Mouse (Mus musculus) midbrain, postnatal 0 days (tissue): ENCODE data around the gene Pga5. TPM values are rescaled to one million over a fixed set of nuclear protein-coding genes. Genes with fewer than 3 reads are reported as not detected.
A peak's percentile ranks its signal among the peaks of the same experiment; 100 is the strongest.

Experiments used
- ATAC-seq: fragments of 200-750 bp; cut with Nextera tagmentation; 2 replicates; pipeline ENCODE4 v1.8.0; 2017; ENCODE audit warnings: moderate number of reproducible peaks, mild to moderate bottlenecking, moderate TSS enrichment, moderate library complexity; ENCODE audit not compliant: low FRiP score
- DNase-seq: peaks from one replicate; pipeline ENCODE4 v3.0.0-alpha.2; 2015; ENCODE audit warnings: low spot score
- H3K27ac ChIP-seq: fragments of 300-500 bp; sonication (generic); 2 replicates; pipeline ENCODE4 v1.5.1; 2014; ENCODE audit warnings: low read depth, mild to moderate bottlenecking, low read length, mixed read lengths
- H3K27me3 ChIP-seq: fragments of 300-500 bp; sonication (generic); 2 replicates; pipeline ENCODE4 v1.6.1; 2014; ENCODE audit warnings: low read length, control low read depth, mixed read lengths; ENCODE audit not compliant: insufficient read depth
- H3K36me3 ChIP-seq: fragments of 300-500 bp; sonication (generic); 2 replicates; pipeline ENCODE4 v1.6.1; 2014; ENCODE audit warnings: low read length, control low read depth, mixed read lengths; ENCODE audit not compliant: insufficient read depth
- H3K4me1 ChIP-seq: fragments of 300-500 bp; sonication (generic); 2 replicates; pipeline ENCODE4 v1.6.1; 2014; ENCODE audit warnings: mild to moderate bottlenecking, control low read depth, antibody characterized with exemption, low read length, mixed read lengths; ENCODE audit not compliant: insufficient read depth
- H3K4me2 ChIP-seq: fragments of 300-500 bp; sonication (generic); 2 replicates; pipeline ENCODE4 v1.6.1; 2014; ENCODE audit warnings: low read depth, mild to moderate bottlenecking, low read length, mixed read lengths; ENCODE audit not compliant: poor library complexity, severe bottlenecking
- H3K4me3 ChIP-seq: fragments of 300-500 bp; sonication (generic); 2 replicates; pipeline ENCODE4 v1.5.1; 2014; ENCODE audit warnings: low read depth, mild to moderate bottlenecking, low read length, moderate library complexity
- H3K9ac ChIP-seq: fragments of 300-500 bp; sonication (generic); replicated peaks from 2 replicates; pipeline ENCODE4 v1.6.1; 2014; ENCODE audit warnings: mild to moderate bottlenecking, low read length, moderate library complexity, mixed read lengths; ENCODE audit not compliant: poor library complexity, severe bottlenecking
- H3K9me3 ChIP-seq: fragments of 300-500 bp; sonication (generic); 2 replicates; pipeline ENCODE4 v1.6.1; 2016; ENCODE audit warnings: low read length, control low read depth
- CTCF ChIP-seq: IDR thresholded peaks from 2 replicates; pipeline ENCODE4 v1.5.1; 2016; ENCODE audit warnings: antibody characterized with exemption, mild to moderate bottlenecking
- WGBS: fragments of 180-500 bp; shearing (Covaris S2); extraction: QIAGEN DNeasy Blood & Tissue Kit; methylation state at CpG from one replicate; pipeline ENCODE4 v1.1.7; 2014; 5-methylcytosine and 5-hydroxymethylcytosine counted together
- polyA plus RNA-seq: library from polyadenylated mRNA; unstranded; fragments of >200 nt; fragmentation: Nextera tagmentation; extraction: Ambion mirVana; gene quantifications from 2 replicates; pipeline ENCODE4 v1.2.1, GENCODE M21; 2015
- total RNA-seq: library from RNA; depleted of rRNA; stranded (reverse); fragments of >200 nt; gene quantifications from 2 replicates; pipeline ENCODE4 v1.2.3, GENCODE M21; 2014

Gene Pga5
- total and polyA plus RNA-seq, 2 experiments from 2014 or later = not detected

GRCm38 (mm10) chr19:10699851-10700250, 22.0 kb upstream of the Pga5 start:
- Histone ChIP-seq H3K36me3 (0 out of 2 replicates have a peak, but pooled peaks cover 4% of the 10 kb centered on the region), H3K4me2 (no peak overlapping the region), H3K27ac (no peak overlapping the region), H3K9me3 (no peaks in the 10 kb centered on the region), H3K27me3 (no peaks in the 10 kb centered on the region), H3K9ac (no peak overlapping the region), H3K4me1 (peaks cover 39% of the 10 kb centered on the region), H3K4me3 (no peak overlapping the region)
- ATAC-seq (no peak), DNase-seq (no peak)
- no peak for TF ChIP-seq CTCF
- 59% methylated on average over 9 of the region's 9 CpGs for WGBS

- DNase-seq = no peak
- Histone ChIP-seq H3K4me1 (peaks cover 39% of the 10 kb centered on the region), H3K4me3 (no peak overlapping the region), H3K27ac (no peak overlapping the region), H3K4me2 (no peak overlapping the region), H3K9me3 (no peaks in the 10 kb centered on the region), H3K36me3 (0 out of 2 replicates have a peak, but pooled peaks cover 4% of the 10 kb centered on the region), H3K27me3 (no peaks in the 10 kb centered on the region), H3K9ac (no peak overlapping the region)
- ATAC-seq = no peak
- 69% methylated on average over 9 of the region's 9 CpGs for WGBS
- no peak for TF ChIP-seq CTCF
Observed at GRCm38 (mm10) chr19:10698131-10698991, 20.5 kb upstream of the Pga5 start.

GRCm38 (mm10) chr19:10695801-10696200, 17.9 kb upstream of the Pga5 start:
- Histone ChIP-seq H3K27me3 (no peaks in the 10 kb centered on the region), H3K36me3 (0 out of 2 replicates have a peak, but pooled peaks cover 4% of the 10 kb centered on the region), H3K9ac (no peak overlapping the region; the same call in 1 of the 2 replicates), H3K4me3 (no peak overlapping the region), H3K4me2 (peak overlapping the region; percentile 13; the same call in 1 of the 2 replicates), H3K9me3 (no peaks in the 10 kb centered on the region), H3K4me1 (peaks cover 36% of the 10 kb centered on the region), H3K27ac (peak overlapping the region; percentile 44)
- no peak for TF ChIP-seq CTCF
- ATAC-seq = no peak
- DNase-seq = no peak
- WGBS = 19% methylated on average over 7 of the region's 7 CpGs

- Histone ChIP-seq H3K9ac (no peak overlapping the region), H3K4me2 (no peak overlapping the region), H3K4me1 (peaks cover 29% of the 10 kb centered on the region), H3K27me3 (no peaks in the 10 kb centered on the region), H3K36me3 (no peaks in the 10 kb centered on the region), H3K27ac (no peak overlapping the region), H3K9me3 (no peaks in the 10 kb centered on the region), H3K4me3 (no peak overlapping the region)
- DNase-seq = no peak
- 86% methylated on average over 10 of the region's 10 CpGs for WGBS
- no peak for ATAC-seq
- no peak for TF ChIP-seq CTCF
Observed at GRCm38 (mm10) chr19:10693926-10694682, 16.2 kb upstream of the Pga5 start.

- no peak overlapping the region for H3K4me2 ChIP-seq
- DNase-seq = no peak
Observed at GRCm38 (mm10) chr19:10692361-10692760, 14.5 kb upstream of the Pga5 start.

More at GRCm38 (mm10) chr19:10692361-10692760, 14.5 kb upstream of the Pga5 start:
- H3K9me3 ChIP-seq = no peaks in the 10 kb centered on the region
- peaks cover 27% of the 10 kb centered on the region; the same call in 1 of the 2 replicates for H3K4me1 ChIP-seq
- H3K4me3 ChIP-seq = no peak overlapping the region
- TF ChIP-seq CTCF = no peak
- H3K27ac ChIP-seq = no peak overlapping the region
- no peaks in the 10 kb centered on the region for H3K27me3 ChIP-seq
- ATAC-seq = no peak
- no peak overlapping the region for H3K9ac ChIP-seq
- 94% methylated on average over 4 of the region's 4 CpGs for WGBS
- H3K36me3 ChIP-seq = no peaks in the 10 kb centered on the region
